Mouse (Mus musculus) neural tube, embryonic 11.5 days (tissue): ENCODE results near the gene Il20ra. TPM values are rescaled to one million over a fixed set of nuclear protein-coding genes. Genes with fewer than 3 reads are reported as not detected.
A peak's percentile ranks its signal among the peaks of the same experiment; 100 is the strongest.

Experiments used
- ATAC-seq: fragments of 200-750 bp; cut with Nextera tagmentation; 2 replicates; pipeline ENCODE4 v1.8.0; 2017; ENCODE audit warnings: moderate number of reproducible peaks, mild to moderate bottlenecking, moderate TSS enrichment, moderate library complexity; ENCODE audit not compliant: insufficient read depth, low FRiP score, low TSS enrichment
- DNase-seq: peaks from one replicate; pipeline ENCODE4 v3.0.0-alpha.2; 2015; ENCODE audit warnings: low spot score
- H3K27ac ChIP-seq: fragments of 300-500 bp; sonication (generic); 2 replicates; pipeline ENCODE4 v1.5.1; 2014; ENCODE audit warnings: low read depth, mild to moderate bottlenecking, low read length
- H3K27me3 ChIP-seq: fragments of 300-500 bp; sonication (generic); 2 replicates; pipeline ENCODE4 v1.6.1; 2014; ENCODE audit warnings: mild to moderate bottlenecking, low read length, mixed read lengths; ENCODE audit not compliant: control insufficient read depth, insufficient read depth
- H3K36me3 ChIP-seq: fragments of 300-500 bp; sonication (generic); 2 replicates; pipeline ENCODE4 v1.6.1; 2014; ENCODE audit warnings: mild to moderate bottlenecking, low read length, moderate library complexity, mixed read lengths; ENCODE audit not compliant: control insufficient read depth, insufficient read depth
- H3K4me1 ChIP-seq: fragments of 300-500 bp; sonication (generic); 2 replicates; pipeline ENCODE4 v1.6.1; 2014; ENCODE audit warnings: low read length, mixed read lengths; ENCODE audit not compliant: control insufficient read depth, insufficient read depth
- H3K4me2 ChIP-seq: fragments of 300-500 bp; sonication (generic); 2 replicates; pipeline ENCODE4 v1.6.1; 2014; ENCODE audit warnings: low read depth, mild to moderate bottlenecking, moderate library complexity
- H3K4me3 ChIP-seq: fragments of 300-500 bp; sonication (generic); 2 replicates; pipeline ENCODE4 v1.5.1; 2014; ENCODE audit warnings: low read depth, low read length
- H3K9ac ChIP-seq: fragments of 300-500 bp; sonication (generic); 2 replicates; pipeline ENCODE4 v1.6.1; 2014; ENCODE audit warnings: mild to moderate bottlenecking, low read length
- H3K9me3 ChIP-seq: fragments of 300-500 bp; sonication (generic); 2 replicates; pipeline ENCODE4 v1.6.1; 2016; ENCODE audit warnings: low read length; ENCODE audit not compliant: control insufficient read depth
- WGBS: fragments of 180-500 bp; shearing (Covaris S2); extraction: QIAGEN DNeasy Blood & Tissue Kit; methylation state at CpG from one replicate; pipeline ENCODE4 v1.1.7; 2014; 5-methylcytosine and 5-hydroxymethylcytosine counted together
- polyA plus RNA-seq: library from polyadenylated mRNA; unstranded; fragments of >200 nt; fragmentation: Nextera tagmentation; extraction: Ambion mirVana; gene quantifications from 2 replicates; pipeline ENCODE4 v1.2.1, GENCODE M21; 2014

Gene Il20ra
- polyA plus RNA-seq, 1 experiment from 2014 or later: not detected

- Histone ChIP-seq H3K9me3 (no peaks in the 10 kb centered on the region), H3K36me3 (no peaks in the 10 kb centered on the region), H3K4me3 (no peak overlapping the region), H3K9ac (no peak overlapping the region), H3K4me1 (no peaks in the 10 kb centered on the region), H3K27ac (no peak overlapping the region), H3K4me2 (no peak overlapping the region), H3K27me3 (no peaks in the 10 kb centered on the region)
- peak; percentile 30 for DNase-seq
- ATAC-seq: no peak
- 76% methylated on average over 2 of the region's 2 CpGs for WGBS
Measured at GRCm38 (mm10) chr10:19693629-19694028, 18.7 kb upstream of the Il20ra start.

GRCm38 (mm10) chr10:19699331-19699730, 13.0 kb upstream of the Il20ra start:
- Histone ChIP-seq H3K27me3 (no peaks in the 10 kb centered on the region), H3K9ac (no peak overlapping the region), H3K4me1 (no peaks in the 10 kb centered on the region), H3K36me3 (no peaks in the 10 kb centered on the region), H3K4me2 (no peak overlapping the region), H3K4me3 (no peak overlapping the region), H3K9me3 (no peaks in the 10 kb centered on the region), H3K27ac (no peak overlapping the region)
- WGBS: 78% methylated on average over 1 of the region's 1 CpGs
- no peak for DNase-seq
- no peak for ATAC-seq

GRCm38 (mm10) chr10:19704445-19704844, 7.9 kb upstream of the Il20ra start:
- H3K36me3 ChIP-seq: no peaks in the 10 kb centered on the region
- H3K4me3 ChIP-seq: no peak overlapping the region
- no peak overlapping the region for H3K27ac ChIP-seq
- no peak for DNase-seq
- H3K4me1 ChIP-seq: no peaks in the 10 kb centered on the region
- no peak overlapping the region for H3K4me2 ChIP-seq
- WGBS: 52% methylated on average over 8 of the region's 8 CpGs
- ATAC-seq: no peak
- no peak overlapping the region for H3K9ac ChIP-seq
- no peaks in the 10 kb centered on the region for H3K27me3 ChIP-seq
- H3K9me3 ChIP-seq: no peaks in the 10 kb centered on the region

- Histone ChIP-seq H3K36me3 (no peaks in the 10 kb centered on the region), H3K27me3 (0 out of 2 replicates have a peak, but pooled peaks cover 2% of the 10 kb centered on the region), H3K9ac (no peak overlapping the region), H3K4me1 (0 out of 2 replicates have a peak, but pooled peaks cover 4% of the 10 kb centered on the region), H3K27ac (no peak overlapping the region), H3K4me2 (no peak overlapping the region), H3K9me3 (no peaks in the 10 kb centered on the region), H3K4me3 (no peak overlapping the region)
- DNase-seq (no peak), ATAC-seq (no peak)
- 65% methylated on average over 12 of the region's 12 CpGs for WGBS
Measured at GRCm38 (mm10) chr10:19707768-19708167, 4.6 kb upstream of the Il20ra start.

GRCm38 (mm10) chr10:19708277-19709070, 3.9 kb upstream of the Il20ra start:
- H3K27ac ChIP-seq: no peak overlapping the region
- 0 out of 2 replicates have a peak, but pooled peaks cover 4% of the 10 kb centered on the region for H3K4me1 ChIP-seq
- no peak overlapping the region for H3K9ac ChIP-seq
- no peaks in the 10 kb centered on the region for H3K9me3 ChIP-seq
- H3K4me2 ChIP-seq: no peak overlapping the region
- WGBS: 61% methylated on average over 12 of the region's 12 CpGs
- H3K4me3 ChIP-seq: no peak overlapping the region
- DNase-seq (peak; percentile 50), ATAC-seq (no peak)
- 0 out of 2 replicates have a peak, but pooled peaks cover 3% of the 10 kb centered on the region for H3K27me3 ChIP-seq
- H3K36me3 ChIP-seq: no peaks in the 10 kb centered on the region

GRCm38 (mm10) chr10:19711020-19711419, 1.4 kb upstream of the Il20ra start:
- 0 out of 2 replicates have a peak, but pooled peaks cover 3% of the 10 kb centered on the region for H3K27me3 ChIP-seq
- no peak overlapping the region for H3K9ac ChIP-seq
- no peak overlapping the region for H3K4me2 ChIP-seq
- 0 out of 2 replicates have a peak, but pooled peaks cover 4% of the 10 kb centered on the region for H3K4me1 ChIP-seq
- no peaks in the 10 kb centered on the region for H3K9me3 ChIP-seq
- no peak overlapping the region for H3K27ac ChIP-seq
- no peaks in the 10 kb centered on the region for H3K36me3 ChIP-seq
- 85% methylated on average over 3 of the region's 3 CpGs for WGBS
- no peak overlapping the region for H3K4me3 ChIP-seq
- no peak for ATAC-seq
- no peak for DNase-seq

- DNase-seq (no peak), ATAC-seq (no peak)
- Histone ChIP-seq H3K9ac (no peak overlapping the region), H3K27ac (no peak overlapping the region), H3K4me1 (0 out of 2 replicates have a peak, but pooled peaks cover 4% of the 10 kb centered on the region), H3K4me3 (no peak overlapping the region), H3K9me3 (no peaks in the 10 kb centered on the region), H3K4me2 (no peak overlapping the region), H3K27me3 (0 out of 2 replicates have a peak, but pooled peaks cover 3% of the 10 kb centered on the region), H3K36me3 (no peaks in the 10 kb centered on the region)
- WGBS: 39% methylated on average over 7 of the region's 7 CpGs
Measured at GRCm38 (mm10) chr10:19711551-19712171, 709 bp upstream of the Il20ra start.

- no peak overlapping the region for H3K4me3 ChIP-seq
- H3K36me3 ChIP-seq: no peaks in the 10 kb centered on the region
- no peaks in the 10 kb centered on the region for H3K4me1 ChIP-seq
- no peak overlapping the region for H3K4me2 ChIP-seq
- H3K9ac ChIP-seq: no peak overlapping the region
- 93% methylated on average over 3 of the region's 3 CpGs for WGBS
- no peaks in the 10 kb centered on the region for H3K27me3 ChIP-seq
- no peaks in the 10 kb centered on the region for H3K9me3 ChIP-seq
- DNase-seq (no peak), ATAC-seq (no peak)
- H3K27ac ChIP-seq: no peak overlapping the region
Measured at GRCm38 (mm10) chr10:19718627-19719026, 6.3 kb downstream of the Il20ra start.
